Mouse (Mus musculus) gastrocnemius, postnatal 10 days (tissue): ENCODE data around the gene Rftn1. TPM values are rescaled to one million over a fixed set of nuclear protein-coding genes. Genes with fewer than 3 reads are reported as not detected.
"Not testable (repeated sequence)": the region's sequence is repeated elsewhere in the genome, so short reads cannot be mapped to it uniquely, and the experiment has no call there.

ENCODE experiments used
- DNase-seq: peaks from one replicate; pipeline ENCODE4 v3.0.0; 2021; ENCODE audit warnings: mixed read lengths
- long read RNA-seq, 2 experiments: library from polyadenylated mRNA; stranded (forward); transcript quantifications; one replicate each; pipeline ENCODE4 v2.0.0; 2021
- total RNA-seq, 2 experiments: library from RNA; stranded (reverse); gene quantifications; 2 replicates each; pipeline ENCODE4 v1.2.3; 2021

Gene Rftn1
- total RNA-seq: 10 to 100 TPM; 57.9 to 62.0 TPM
- long read RNA-seq, experiment 1, full-length matches to known transcripts: 171 of 188 reads
- long read RNA-seq, experiment 1, partial matches to known transcripts: 5 of 188 reads
- long read RNA-seq, experiment 1, other reads (novel, unspliced or antisense): 12 of 188 reads
- long read RNA-seq, experiment 2, full-length matches to known transcripts: 127 of 148 reads
- long read RNA-seq, experiment 2, partial matches to known transcripts: 12 of 148 reads
- long read RNA-seq, experiment 2, other reads (novel, unspliced or antisense): 9 of 148 reads

DNA sequence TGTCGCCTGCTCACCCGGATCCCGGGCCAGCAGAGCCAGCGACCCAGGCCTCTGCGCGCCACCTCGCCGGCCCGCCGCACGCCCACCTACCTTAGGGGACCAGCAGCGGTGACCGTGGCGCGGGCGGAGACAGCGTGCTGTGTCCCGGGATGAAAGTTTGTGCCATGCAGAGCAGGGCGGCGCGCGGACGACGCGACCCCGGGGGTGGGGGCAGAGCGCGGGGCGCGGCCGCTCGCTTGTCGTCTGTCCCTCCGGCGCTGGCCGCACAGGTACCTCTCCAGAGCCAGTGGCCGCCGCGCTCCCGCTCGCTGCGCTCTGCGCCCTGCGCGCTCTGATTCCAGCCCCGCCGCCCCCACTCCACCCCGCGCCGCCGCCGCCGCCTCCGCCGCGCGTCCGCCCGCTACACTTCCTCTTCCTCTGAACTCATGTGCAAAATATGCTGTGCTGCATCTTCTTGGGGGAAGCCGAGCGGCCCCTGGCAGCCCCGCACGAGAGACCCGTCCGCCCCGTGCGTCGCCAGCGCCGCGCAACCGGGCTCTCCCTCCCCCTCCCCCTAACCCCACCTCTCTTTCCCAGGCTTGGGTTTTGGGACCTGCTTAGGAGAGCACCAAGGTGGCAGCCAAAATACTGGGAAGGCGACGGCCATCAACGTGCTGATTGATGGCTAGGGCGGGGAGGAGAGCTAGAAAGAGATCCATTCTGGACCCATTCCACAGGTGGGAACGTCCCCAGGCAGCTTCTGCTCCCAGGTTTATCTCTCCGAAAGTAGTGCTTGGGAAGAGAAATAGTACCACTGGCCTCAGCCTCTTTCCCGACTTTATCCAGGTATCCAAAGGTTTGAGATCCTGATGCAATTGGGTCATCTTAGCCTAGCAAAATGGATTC, at the start of gene Rftn1:
Gene Rftn1, minus strand, starts transcription at position 544 of the 885 bp plus-strand sequence.
- peak; percentile 66 for DNase-seq

DNA sequence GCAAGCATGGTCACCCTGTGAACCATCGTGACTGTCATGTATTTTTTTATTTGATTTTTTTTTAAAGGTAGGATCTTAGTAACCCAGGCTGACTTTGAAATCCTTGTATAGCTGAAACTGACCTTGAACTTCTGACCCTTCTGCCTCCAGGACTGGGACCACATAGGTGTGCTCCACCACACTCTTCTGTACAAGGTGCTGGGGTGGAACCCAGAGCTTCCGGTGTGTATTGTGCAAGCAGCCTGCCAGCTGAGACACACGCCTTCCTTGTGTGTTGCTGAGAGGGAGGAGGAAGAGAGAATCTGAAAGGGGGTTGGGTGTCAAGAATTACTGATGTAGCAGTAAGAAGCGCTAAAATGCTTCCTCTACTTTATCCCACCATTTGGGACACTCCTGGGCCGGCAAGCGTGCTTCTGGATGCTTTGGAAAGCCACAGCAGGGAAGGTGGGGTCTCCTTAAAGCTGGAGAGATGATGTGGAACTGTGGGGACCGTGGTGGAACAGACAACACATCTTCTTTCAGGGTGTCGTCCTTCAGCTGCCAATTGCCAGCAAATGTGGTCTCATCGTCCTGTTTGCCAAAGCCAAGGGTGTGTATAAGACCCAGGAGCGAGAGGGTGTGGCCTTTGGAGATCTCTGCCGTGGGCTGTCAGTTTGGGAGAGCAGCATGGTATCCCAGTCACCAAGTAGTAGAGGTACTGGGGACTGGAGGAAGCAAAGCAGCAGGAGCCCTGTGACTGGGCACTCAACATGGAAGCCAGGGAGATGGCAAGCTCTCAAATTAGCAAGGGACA, 47.5 kb upstream of the Rftn1 start:
- DNase-seq: no peak

DNA sequence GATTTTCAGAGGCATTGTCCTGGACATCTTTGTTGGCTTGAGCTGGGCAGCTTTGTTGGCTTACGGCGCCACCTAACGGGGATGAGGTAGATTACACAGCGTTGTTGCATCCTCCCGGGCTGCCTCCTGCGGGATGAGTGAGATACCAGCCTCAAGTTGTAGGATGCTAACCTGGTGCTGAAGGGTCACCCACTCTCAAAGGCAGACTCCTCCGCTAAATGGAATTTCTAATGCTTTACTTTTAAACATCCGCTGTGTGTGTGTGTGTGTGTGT, 46.9 kb upstream of the Rftn1 start:
- DNase-seq: peak; percentile 81

DNA sequence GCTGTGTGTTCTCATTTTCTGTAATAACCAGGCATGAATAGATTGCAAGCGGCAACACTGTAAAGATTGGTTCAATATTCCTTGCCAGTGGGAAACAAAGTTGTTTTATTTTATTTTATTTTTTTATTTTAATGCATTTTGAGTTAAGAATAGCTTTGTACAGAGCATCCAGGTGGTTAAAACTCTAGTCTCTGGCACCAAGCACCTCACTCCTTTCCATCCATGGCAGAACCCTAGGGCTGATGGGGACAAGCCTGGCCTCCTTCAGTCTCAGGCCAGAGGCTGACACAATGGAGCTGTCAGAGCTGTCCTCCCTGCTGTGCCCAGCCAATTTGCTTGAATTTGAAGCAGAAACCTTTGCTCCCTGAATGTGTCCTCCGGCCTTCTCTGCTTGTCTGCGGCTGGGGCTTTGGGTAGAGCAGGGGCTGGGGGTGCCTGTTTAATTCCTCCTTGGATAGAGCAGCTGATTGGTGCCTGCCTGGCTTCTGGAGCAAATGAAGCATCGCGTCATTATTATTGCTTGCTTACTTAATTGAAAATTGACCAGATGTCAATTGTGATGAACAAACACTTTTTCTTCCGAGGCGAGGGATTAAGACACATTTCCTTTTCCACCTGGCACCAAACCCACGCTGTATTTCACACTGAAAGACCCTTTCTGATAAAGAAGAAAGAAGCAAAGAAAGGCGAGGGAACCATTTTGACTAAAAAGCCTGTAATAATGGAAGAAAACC, 46.4 kb upstream of the Rftn1 start:
- no peak for DNase-seq

DNA sequence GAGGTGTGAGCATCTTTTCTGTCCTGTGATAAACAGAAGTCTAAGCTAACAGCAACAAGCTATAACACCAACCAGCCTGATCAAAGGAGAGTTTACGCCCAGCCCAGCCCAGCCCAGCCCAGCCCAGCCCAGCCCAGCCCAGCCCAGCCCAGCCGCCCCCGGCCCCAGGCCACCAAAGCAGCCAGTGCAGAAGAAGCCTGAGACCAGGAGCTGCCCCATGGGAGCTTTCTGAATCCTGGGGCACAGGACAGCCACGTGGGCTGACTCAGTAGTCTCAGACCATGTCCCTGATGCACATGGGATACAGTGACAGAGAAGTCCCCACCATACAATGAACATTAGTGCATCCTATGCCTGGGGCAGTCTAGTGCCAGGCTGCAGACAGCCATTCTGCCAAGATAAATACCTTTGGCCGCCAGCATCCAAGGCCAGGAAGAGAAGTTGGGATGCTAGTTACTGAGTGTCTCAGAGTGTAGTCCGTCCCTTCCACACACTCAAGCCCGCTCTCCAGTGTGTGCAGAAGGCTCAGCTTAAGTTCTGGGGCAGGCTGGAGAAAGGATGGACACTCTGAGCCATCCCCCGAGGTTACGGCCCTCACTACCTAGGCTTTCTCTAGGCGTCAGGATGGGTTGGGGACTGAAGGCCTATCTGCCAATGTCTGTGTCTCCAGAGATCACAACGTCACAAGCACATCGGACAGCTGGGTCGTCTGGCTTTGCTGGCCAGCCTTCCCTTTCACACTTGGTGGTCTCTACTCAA, 45.6 kb upstream of the Rftn1 start:
- no peak for DNase-seq

DNA sequence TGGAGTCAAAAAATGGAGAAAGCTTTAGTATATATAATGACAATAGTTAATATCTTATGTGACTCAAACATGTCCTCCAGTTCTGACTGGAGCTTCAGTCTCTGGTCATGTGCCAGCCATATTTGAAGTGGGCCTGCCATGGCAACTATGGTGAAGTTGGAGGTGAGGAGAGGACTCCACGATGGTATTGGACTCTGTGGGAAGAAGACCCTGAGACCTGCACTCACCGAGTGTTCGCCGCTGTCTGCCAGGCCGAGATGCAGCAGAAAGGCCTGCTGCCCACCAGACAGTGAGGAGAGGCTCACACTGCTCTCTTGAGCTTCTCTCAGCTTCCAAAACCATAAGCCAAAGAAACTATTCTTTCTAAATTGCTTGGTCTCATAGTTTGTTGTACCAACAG, 43.5 kb upstream of the Rftn1 start:
- no peak for DNase-seq

DNA sequence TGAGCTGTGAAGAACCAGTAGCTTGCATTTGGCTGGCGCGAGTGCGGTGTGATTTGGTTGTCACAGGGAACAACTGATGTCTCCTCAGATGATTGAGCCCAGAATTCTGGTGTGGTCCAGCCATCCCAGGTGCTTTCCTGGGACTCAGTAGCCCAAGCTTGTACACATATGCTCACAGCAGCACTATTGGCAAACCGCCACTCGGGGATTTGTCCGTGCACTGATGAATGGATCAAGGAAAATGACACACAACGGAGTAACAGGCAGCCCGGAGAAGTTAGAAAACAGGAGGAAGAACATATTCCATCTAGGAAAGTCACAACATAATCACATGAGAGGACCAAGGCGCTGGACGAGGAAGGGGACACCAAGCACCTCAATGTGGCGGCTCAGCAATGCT, 42.3 kb upstream of the Rftn1 start:
- DNase-seq: no peak

DNA sequence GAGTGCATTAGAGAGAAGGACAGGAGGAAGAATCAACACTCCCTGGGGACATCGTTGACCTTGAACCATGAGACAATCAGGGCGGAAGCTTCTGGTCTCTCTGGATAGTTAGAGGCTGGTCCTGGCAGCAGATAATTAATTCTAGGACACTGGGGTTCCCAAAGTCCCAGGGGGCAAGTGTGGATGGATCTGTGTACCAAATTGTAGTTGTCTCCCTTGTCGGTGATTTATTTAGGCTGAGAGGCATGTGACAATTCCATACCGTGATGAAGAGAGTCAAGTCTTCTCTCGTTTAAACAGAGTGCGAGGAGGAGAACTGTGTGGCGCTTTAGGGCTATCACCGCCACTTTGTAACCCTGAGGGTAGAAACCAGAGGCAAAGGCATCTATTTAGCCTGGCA, 40.7 kb upstream of the Rftn1 start:
- DNase-seq: no peak

DNA sequence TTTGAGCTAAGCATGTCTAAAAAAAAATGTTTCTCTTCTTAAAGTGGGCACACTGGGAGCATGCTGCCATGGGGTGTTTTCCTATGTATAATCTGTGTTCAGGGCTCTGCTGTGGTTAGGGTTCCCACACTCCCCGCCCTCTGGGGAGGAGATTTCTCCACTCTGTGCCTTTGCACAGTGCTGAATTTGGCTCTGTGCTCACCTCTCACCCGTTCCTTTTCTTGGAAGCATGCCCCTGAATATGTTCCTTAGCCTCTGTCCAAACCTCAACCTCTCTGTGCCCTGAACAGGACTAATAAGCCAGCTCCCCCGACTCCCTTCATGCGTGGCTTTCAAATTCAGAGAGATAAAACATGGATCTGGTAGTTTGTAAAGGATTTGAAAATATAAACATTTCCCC, 39.1 kb upstream of the Rftn1 start:
- no peak for DNase-seq

DNA sequence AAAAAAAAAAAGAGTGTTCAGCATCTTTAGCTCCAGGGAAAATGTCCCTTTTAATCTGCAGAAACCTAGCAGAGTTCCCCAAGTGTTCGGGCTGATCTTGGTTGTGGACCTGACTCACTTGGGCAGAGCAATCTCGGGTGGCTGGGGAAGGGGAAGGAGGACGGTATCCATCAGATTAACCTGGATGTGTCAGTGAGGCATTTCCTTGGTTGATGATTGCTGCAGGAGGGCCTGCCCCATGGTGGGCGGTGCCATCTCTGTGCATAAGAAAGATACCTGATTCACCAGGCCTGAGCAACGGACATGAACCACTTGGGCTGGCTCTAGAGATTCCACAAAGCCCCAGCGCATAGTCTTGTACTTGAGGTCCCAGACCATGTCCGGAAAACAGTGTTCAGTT, 36.9 kb upstream of the Rftn1 start:
- no peak for DNase-seq

DNA sequence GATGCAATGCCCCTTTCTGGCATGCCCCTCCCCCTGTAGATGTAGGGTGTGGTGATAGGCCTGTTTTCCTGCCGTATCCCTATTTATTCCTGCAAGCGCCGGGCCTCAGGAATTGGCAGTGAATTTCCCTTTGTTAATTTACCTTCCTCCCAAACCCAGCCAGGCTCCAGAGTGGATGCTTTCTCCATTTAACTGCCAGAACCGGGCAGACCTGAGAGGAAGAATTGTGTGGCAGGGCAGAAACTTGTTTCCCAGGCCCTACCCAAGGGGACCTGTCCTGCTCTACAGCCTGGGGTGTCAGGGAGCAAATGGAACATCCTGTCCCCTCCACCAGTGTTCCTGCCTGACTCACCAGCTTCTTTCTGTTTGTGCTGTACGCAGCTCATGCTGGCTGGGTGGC, 34.2 kb upstream of the Rftn1 start:
- DNase-seq: no peak

DNA sequence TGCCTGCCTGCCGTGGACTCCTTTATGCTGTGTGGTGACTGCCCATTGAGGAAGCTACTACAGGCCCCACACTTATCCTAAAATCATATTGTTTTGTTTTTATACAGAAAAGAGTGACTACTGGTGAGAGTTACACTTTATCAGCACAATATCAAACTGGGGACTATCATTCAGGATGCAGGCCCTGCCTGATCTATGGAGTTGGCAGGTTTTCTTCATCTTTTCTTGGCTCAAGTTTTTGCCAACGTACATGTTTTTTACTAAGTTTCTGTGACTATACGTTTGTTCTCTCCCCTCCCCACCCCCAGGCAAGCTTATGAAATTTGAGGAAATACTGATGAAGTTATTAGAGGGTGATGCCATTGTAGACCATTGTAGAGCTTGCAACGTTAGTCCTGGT, 27.5 kb upstream of the Rftn1 start:
- no peak for DNase-seq

DNA sequence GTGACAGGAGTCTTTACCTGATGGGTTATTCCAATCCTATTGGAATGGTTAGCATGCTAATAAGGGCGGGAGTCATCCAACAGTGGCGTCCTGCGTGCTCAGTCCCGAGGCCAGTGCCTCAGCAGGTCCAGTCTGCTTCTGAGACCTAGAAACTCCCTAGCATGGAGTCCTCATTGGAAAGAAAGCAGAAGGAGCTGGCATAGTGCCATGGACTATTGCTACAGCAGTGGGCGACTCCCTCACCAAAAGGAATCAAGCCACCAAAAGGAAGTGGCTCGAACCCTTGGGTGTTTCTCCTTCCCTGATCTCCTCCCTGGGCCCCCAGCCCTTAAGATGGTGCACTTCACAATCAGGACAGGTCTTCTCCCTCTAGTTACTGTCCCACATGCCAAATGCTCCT, 24.6 kb upstream of the Rftn1 start:
- DNase-seq: no peak

DNA sequence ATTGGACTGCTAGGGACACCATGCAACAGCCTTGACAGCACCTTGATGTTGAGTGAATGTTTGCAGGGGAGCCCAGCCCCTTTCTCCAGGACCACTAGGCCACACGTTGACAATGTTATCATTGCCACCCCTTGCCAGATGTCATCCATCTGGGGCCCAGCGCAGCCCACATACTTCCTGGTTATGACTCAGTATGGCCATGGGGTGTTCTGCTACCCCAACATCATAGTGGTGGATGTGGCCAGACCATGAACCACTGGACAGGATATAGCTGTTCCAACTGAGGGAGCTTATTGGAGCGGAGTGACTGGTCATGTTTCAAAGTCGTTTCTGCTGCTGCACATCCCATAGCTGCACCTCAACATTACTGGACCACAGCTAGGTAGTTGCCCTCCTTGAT, 22.6 kb upstream of the Rftn1 start:
- no peak for DNase-seq

DNA sequence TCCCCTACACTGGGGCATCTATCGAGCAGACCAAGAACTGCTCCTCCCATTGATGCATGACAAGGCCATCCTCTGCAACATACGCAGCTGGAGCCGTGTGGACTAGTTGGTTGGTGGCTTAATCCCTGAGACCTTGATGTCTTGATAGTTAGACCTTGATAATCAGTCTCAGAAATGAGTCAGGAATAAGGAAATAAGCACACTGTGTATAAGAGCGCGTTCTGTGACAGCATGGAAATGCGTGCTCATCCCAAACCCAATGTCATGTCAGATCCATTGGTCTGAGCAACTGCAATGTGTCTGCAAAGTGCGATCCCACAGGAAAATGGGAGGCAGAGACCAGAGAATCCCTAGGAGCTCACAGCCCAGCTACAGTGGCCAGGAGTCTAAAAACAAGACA, 21.3 kb upstream of the Rftn1 start:
- DNase-seq: no peak

DNA sequence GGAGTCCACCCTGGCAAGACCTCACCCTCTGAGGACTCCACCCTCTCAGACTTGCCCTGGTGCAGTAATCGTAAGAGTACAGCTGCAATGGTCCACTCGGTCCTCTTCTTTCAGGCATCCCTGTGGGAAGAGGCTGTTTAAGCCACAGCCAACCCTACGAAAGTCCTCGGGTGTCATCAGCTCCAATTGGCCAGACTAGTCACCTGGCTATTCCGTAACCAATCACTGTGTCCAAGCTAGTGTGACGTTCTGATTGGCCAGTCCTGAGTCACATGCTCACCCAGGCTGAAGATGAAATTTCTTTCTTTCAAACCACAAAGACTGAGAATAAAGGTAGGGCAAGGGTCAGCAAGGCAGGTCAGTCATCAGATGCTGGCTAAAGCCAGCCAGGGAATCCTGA, 19.4 kb upstream of the Rftn1 start:
- DNase-seq: no peak

DNA sequence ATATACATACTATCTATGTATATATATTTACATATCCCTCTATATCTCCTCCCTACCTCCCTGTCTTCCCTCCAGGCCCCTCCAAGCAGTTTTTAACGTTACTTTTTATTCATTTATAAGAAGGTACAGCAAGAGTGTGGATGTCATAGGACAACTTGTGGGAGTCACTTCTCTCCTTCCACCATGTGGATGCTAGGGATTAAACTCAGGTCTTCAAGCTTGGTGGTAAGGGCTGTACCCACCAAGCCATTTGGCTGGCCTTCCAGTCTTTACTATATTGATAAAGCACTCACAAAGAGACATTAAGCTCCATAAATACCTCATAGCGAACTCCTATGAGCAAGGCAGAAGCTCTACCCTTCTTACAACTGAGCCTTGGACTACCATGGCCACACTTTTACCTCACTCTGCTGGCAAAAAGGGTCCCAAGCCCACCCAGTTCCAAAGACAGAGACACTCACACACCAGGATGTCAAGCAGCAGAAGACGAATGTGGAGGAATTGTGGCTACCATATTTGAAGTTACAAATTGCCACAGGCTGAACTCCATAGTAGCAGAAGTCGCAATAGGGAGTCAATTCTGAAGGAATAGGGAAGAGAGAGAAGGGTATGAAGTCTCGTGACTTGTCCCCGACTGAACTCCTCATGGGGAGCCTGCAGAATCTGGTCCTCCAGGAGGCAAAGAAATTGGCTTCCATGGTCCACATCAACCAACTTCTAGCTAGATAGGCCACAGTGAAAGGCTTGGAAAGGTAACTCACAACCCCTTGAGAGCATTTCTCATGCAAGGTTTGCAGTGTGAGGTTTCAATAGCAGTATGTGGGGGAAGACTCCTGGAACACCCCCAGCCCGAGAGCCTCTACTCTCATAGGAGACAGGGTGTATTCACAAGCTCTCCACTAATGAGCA, 17.9 kb upstream of the Rftn1 start:
- DNase-seq: no peak

DNA sequence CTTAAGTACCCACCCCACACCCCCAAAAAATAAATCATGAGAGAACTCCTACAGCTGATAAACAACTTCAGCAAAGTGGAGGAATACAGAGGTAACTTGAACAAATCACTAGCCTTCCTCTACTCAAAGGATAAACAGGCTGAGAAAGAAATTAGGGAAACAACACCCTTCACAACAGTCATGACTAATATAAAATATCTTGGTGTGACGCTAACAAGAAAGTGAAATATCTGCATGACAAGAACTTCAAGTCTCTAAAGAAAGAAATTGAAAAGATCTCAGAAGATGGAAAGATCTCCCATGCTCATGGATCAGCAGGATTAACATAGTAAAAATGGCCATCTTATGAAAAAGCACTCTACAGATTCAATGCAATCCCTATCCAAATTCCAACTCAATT, 15.8 kb upstream of the Rftn1 start:
- DNase-seq: not testable (repeated sequence)

DNA sequence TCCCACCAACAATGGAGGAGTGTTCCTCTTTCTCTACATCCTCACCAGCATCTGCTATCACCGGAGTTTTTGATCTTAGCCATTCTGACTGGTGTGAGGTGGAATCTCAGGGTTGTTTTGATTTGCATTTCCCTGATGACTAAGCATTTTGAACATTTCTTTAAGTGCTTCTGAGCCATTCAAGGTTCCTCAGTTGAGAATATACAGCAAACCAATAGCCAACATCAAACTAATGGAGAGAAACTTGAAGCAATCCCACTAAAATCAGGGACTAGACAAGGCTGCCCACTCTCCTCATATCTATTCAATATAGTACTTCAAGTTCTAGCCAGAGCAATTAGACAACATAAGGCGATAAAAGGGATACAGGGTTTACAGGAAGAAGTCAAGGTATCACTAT, 15.4 kb upstream of the Rftn1 start:
- not testable (repeated sequence) for DNase-seq

DNA sequence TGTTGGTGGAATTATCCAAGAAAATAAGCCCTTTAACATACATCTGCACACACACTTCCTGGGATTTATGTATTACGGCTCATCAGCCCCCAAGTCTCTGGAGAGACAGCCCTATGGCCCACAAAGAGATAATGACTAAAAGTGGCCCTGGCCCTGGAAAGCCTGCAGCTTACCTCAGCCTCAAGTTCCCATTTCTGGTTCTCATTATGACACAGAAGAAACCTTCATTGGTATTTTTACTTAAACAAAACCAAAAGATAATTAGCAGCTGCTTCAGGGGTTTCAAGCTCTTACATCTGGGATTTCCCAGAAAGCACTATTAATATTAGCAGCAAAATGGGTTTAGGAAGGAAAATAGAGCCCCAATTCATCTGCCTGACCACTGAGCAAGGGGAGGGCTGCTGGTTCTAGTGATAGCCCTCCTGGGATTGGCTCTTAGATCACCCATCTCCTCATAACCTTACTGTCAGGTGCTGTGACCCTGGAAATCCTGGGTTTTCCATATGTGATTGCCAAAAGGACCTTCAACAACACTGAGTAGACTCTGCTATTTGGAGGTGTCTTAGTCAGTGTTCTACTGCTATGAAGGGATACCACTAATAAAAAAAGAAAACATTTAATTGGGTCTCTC, 14.8 kb upstream of the Rftn1 start:
- no peak for DNase-seq
